Mouse (Mus musculus): ENCODE measurements around the gene Olfr9. TPM values are rescaled to one million over a fixed set of nuclear protein-coding genes. Genes with fewer than 3 reads are reported as not detected.

Gene Olfr9
- total and polyA plus RNA-seq, 2 experiments from 2014 or later = not detected

DNA sequence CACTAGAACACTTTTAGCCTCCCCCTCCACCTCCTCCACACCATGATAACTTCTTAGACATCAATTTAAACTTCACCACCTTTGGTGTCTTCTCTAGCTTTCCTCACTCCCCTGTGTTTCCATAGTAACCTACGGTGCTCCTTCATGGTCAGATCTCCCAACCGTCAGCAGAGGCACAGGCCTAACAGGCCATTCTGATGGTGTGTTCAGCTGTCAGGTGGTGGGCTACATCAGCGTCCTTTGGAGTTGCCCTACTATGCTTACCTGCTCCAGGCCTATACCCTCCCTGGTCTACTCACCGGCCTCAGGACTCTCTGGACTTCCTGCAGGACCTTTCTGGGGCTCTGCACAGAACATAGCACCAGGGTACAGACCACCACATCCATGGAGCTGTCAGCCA lies 29.1 kb upstream of the Olfr9 start:
- H3K9me3 ChIP-seq (ENCODE audit: low read length) = no peaks in the 10 kb centered on the region
- ATAC-seq (ENCODE audit: low FRiP score) (no peak), DNase-seq (ENCODE audit: low spot score) (no peak)
- TF ChIP-seq CTCF (IDR thresholded peaks at IDR 0.05) = no peak
- no peaks in the 10 kb centered on the region for H3K36me3 ChIP-seq (ENCODE audit: insufficient read depth, low read length)
- H3K4me3 ChIP-seq (ENCODE audit: low read depth, low read length) = no peak overlapping the region
- H3K4me1 ChIP-seq (ENCODE audit: insufficient read depth, low read length) = no peaks in the 10 kb centered on the region
- no peak overlapping the region for H3K9ac ChIP-seq (replicated peaks; ENCODE audit: low read length, poor library complexity, severe bottlenecking)
- H3K27ac ChIP-seq (ENCODE audit: low read depth, low read length) = no peak overlapping the region
- H3K27me3 ChIP-seq (ENCODE audit: insufficient read depth, low read length) = no peaks in the 10 kb centered on the region
- no peak overlapping the region for H3K4me2 ChIP-seq (ENCODE audit: low read depth, low read length, poor library complexity, severe bottlenecking)
- WGBS = 82% methylated on average over 4 of the region's 4 CpGs

DNA sequence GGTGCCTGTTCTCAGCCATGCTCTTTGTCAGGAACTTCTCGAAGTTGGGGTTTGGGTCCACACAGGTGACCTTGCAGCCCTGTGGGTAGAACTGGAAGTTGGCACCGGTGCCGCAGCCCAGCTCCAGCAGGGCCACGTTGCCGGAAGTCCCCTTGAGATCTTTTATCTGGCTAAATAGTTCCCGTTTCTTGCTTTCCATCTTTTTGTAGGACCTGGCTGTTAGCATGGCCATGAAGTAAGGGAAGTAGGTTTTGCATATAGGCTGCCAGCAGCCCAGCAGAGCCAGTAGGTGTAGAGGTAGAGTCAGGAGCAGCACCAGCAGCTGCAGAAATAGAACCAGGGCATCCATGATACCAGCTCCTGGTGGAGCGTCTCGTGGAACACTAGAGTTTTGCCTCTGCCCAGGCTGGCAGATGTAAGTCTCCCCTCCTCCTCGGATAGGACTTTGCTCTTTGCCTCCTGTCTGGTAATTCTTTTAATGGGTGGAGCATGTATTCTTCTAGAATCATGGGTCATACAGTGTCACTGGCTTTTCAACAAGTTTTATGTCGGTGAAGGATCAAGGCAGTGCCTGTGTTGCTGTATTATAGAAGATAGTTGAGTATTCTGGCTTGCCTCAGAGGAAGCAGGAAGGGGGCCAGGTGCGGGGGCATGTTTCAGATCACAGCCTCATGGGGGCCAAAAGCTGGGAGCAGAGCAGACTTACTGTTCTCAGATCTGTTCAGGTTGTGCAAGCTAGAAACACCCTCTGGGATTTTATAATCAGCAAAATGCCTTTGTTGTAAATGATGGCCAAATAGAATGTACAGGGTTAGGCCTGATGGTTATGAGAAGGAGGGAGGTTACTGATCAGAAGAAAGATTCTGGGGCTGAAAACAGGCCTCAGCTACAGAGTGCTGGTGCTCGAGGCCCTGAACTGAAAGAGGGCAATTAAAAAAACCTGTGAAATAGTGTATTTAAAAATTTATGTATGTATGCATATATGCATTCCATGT lies 28.3 kb upstream of the Olfr9 start, which contains the start of gene Mettl7b:
TSS of gene Mettl7b (minus strand) at position 399 of the 995 bp plus-strand sequence.
- Histone ChIP-seq H3K4me1 (ENCODE audit: insufficient read depth, low read length) (no peaks in the 10 kb centered on the region), H3K4me2 (ENCODE audit: low read depth, low read length, poor library complexity, severe bottlenecking) (no peak within 1 kb of the TSS), H3K27me3 (ENCODE audit: insufficient read depth, low read length) (no peaks in the 10 kb centered on the region), H3K27ac (ENCODE audit: low read depth, low read length) (no peak within 1 kb of the TSS), H3K9me3 (ENCODE audit: low read length) (no peaks in the 10 kb centered on the region), H3K36me3 (ENCODE audit: insufficient read depth, low read length) (no peaks in the 10 kb centered on the region), H3K9ac (replicated peaks; ENCODE audit: low read length, poor library complexity, severe bottlenecking) (no peak within 1 kb of the TSS), H3K4me3 (ENCODE audit: low read depth, low read length) (no peak within 1 kb of the TSS)
- ATAC-seq (ENCODE audit: low FRiP score) (no peak), DNase-seq (ENCODE audit: low spot score) (no peak)
- TF ChIP-seq CTCF (IDR thresholded peaks at IDR 0.05) = no peak
- 85% methylated on average over 12 of the region's 12 CpGs for WGBS

DNA sequence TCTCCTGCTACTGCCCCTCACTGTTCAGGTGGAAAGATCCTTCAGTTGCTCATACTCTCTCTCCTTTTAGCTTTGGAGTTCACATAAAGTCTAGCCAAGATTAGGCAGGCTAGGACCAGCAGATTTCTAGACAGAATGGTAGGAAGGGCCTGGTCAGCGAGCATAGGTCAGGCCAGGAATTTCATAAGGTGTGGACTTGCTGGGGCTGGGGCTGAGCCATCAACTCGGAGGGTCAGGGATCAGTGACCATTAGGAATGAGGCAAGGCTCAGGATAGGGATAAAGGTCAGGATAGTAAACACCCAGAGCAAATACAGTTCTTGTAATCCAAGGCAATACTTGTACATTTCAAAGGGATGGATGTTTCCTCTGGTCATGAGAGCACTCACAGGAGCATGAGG lies 24.3 kb upstream of the Olfr9 start:
- H3K4me3 ChIP-seq (ENCODE audit: low read depth, low read length) = no peak overlapping the region
- no peaks in the 10 kb centered on the region for H3K9me3 ChIP-seq (ENCODE audit: low read length)
- WGBS = 67% methylated on average over 2 of the region's 2 CpGs
- H3K4me2 ChIP-seq (ENCODE audit: low read depth, low read length, poor library complexity, severe bottlenecking) = no peak overlapping the region
- ATAC-seq (ENCODE audit: low FRiP score) (no peak), DNase-seq (ENCODE audit: low spot score) (no peak)
- no peak overlapping the region for H3K27ac ChIP-seq (ENCODE audit: low read depth, low read length)
- H3K27me3 ChIP-seq (ENCODE audit: insufficient read depth, low read length) = no peaks in the 10 kb centered on the region
- no peak overlapping the region for H3K9ac ChIP-seq (replicated peaks; ENCODE audit: low read length, poor library complexity, severe bottlenecking)
- H3K4me1 ChIP-seq (ENCODE audit: insufficient read depth, low read length) = no peaks in the 10 kb centered on the region
- TF ChIP-seq CTCF (IDR thresholded peaks at IDR 0.05) = no peak
- H3K36me3 ChIP-seq (ENCODE audit: insufficient read depth, low read length) = no peaks in the 10 kb centered on the region

DNA sequence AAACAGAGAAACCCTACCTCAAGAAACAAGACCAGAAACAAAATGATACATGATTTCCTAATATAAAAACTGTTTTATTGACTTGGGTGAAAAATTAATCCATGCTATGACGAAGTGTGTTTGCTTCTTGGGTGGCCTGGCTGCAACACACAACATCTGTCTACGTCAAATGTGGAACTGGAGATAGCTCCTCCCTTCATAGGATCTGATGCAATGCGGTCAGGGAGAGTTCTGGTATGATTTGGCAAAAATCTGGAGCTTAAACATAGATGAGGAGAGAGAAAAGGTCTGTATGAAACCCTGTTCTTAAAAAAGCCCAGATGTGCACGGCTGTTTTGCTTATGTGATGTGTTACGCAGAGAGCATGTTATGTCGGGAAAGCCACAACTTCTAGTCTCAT lies 23.4 kb upstream of the Olfr9 start:
- WGBS = 87% methylated on average over 6 of the region's 6 CpGs
- Histone ChIP-seq H3K27me3 (ENCODE audit: insufficient read depth, low read length) (no peaks in the 10 kb centered on the region), H3K9me3 (ENCODE audit: low read length) (no peaks in the 10 kb centered on the region), H3K36me3 (ENCODE audit: insufficient read depth, low read length) (no peaks in the 10 kb centered on the region), H3K9ac (replicated peaks; ENCODE audit: low read length, poor library complexity, severe bottlenecking) (no peak overlapping the region), H3K4me2 (ENCODE audit: low read depth, low read length, poor library complexity, severe bottlenecking) (no peak overlapping the region), H3K4me1 (ENCODE audit: insufficient read depth, low read length) (no peaks in the 10 kb centered on the region), H3K27ac (ENCODE audit: low read depth, low read length) (no peak overlapping the region), H3K4me3 (ENCODE audit: low read depth, low read length) (no peak overlapping the region)
- DNase-seq (ENCODE audit: low spot score) (no peak), ATAC-seq (ENCODE audit: low FRiP score) (no peak)
- no peak for TF ChIP-seq CTCF (IDR thresholded peaks at IDR 0.05)

DNA sequence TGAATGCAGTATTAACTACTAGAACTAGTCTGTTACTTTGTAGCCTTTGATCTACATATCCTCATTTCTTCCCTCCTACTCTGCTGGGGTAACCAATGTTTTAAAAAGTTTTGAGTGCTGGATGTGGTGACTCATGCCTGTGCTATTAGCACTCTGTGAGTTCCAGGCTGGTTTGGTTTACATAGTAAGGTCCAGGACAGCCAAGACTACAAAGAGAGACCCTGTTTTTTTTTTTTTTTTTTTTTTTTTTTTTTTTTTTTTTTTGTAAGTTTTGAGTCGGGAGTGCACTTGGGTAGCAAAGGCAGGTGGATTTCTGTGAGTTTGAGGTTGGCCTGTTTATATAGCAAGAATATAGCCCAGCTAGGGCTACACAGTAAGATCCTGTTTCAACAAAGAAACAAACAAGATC lies 20.9 kb upstream of the Olfr9 start:
- no peaks in the 10 kb centered on the region for H3K27me3 ChIP-seq (ENCODE audit: insufficient read depth, low read length)
- TF ChIP-seq CTCF (IDR thresholded peaks at IDR 0.05) = no peak
- H3K27ac ChIP-seq (ENCODE audit: low read depth, low read length) = no peak overlapping the region
- H3K9ac ChIP-seq (replicated peaks; ENCODE audit: low read length, poor library complexity, severe bottlenecking) = no peak overlapping the region
- no peak for DNase-seq (ENCODE audit: low spot score)
- H3K4me3 ChIP-seq (ENCODE audit: low read depth, low read length) = no peak overlapping the region
- WGBS = 45% methylated on average over 1 of the region's 1 CpGs
- no peak for ATAC-seq (ENCODE audit: low FRiP score)
- H3K9me3 ChIP-seq (ENCODE audit: low read length) = no peaks in the 10 kb centered on the region
- H3K4me1 ChIP-seq (ENCODE audit: insufficient read depth, low read length) = no peaks in the 10 kb centered on the region
- H3K4me2 ChIP-seq (ENCODE audit: low read depth, low read length, poor library complexity, severe bottlenecking) = no peak overlapping the region
- no peaks in the 10 kb centered on the region for H3K36me3 ChIP-seq (ENCODE audit: insufficient read depth, low read length)

DNA sequence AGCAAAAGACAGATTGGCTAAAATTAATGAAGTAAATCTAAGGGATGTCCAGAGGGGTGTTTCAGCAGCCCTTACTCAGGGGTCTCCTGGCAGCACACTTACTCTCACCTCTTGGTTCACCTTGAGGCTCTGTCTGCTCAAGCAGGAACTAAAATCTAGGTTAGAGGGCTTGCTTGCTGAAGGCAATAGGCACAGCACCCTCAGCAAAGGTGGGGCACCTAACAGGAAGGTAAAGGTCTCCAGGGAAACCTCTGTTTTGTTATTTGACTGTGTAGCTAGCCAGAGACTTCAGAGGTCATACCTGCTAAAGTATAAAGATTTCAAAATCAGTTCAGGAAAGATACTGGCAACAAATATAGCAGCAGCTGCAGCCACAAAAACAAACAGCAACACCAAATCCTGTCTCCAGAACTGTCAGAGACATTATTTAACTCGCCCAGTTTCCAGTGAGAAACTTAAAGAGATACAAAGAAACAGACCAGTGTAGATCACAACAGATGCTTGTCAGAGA lies 18.4 kb upstream of the Olfr9 start:
- Histone ChIP-seq H3K9ac (replicated peaks; ENCODE audit: low read length, poor library complexity, severe bottlenecking) (no peak overlapping the region), H3K9me3 (ENCODE audit: low read length) (no peaks in the 10 kb centered on the region), H3K4me2 (ENCODE audit: low read depth, low read length, poor library complexity, severe bottlenecking) (no peak overlapping the region), H3K4me3 (ENCODE audit: low read depth, low read length) (no peak overlapping the region), H3K27ac (ENCODE audit: low read depth, low read length) (no peak overlapping the region), H3K4me1 (ENCODE audit: insufficient read depth, low read length) (no peaks in the 10 kb centered on the region), H3K36me3 (ENCODE audit: insufficient read depth, low read length) (no peaks in the 10 kb centered on the region), H3K27me3 (ENCODE audit: insufficient read depth, low read length) (no peaks in the 10 kb centered on the region)
- DNase-seq (ENCODE audit: low spot score) = no peak
- 42% methylated on average over 1 of the region's 1 CpGs for WGBS
- no peak for TF ChIP-seq CTCF (IDR thresholded peaks at IDR 0.05)
- no peak for ATAC-seq (ENCODE audit: low FRiP score)
